In the genomic region with DNA sequence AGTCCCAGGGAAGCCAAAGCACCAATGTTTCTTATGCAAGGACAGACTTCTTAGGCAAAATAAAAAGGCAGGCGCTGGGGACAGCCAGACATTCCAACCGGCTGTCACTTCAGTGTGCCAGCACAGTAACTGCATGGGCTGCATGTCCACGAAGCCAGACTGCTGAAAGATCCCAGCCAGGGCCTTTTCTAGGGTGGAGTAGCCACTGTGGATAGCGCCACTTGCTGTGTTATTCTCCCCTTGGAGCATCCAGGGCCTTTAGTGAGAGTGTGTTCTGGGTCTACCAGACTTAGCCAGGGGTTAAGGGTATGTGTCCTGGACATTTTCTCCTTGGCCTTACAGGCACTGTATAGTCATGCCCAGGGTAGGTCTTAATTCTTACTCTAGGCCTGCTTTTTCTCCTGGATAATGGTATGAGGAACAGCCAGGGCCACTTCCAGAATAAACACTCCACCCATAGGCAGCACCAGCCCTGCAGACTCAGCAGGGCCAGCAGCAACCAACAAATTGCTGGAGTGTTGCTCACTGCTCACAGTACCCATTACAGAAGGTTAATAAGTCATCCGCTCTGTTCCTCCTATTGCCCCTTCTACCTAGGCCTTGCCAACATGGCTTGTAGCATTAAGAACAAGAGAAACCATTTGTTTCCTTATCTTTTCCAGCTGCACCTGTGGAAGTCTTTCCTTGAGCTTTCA, we compare ENCODE assay signal across 8 mouse cellular contexts. TPM values are rescaled to one million over a fixed set of nuclear protein-coding genes. Genes with fewer than 3 reads are reported as not detected.
DNase-seq lines count a peak whose midpoint lies in the region; ATAC-seq lines count a peak whose summit lies in the region.

No protein-coding gene starts in this region.

- H3K9me3 ChIP-seq in erythroblast, embryonic 14.5 days (ENCODE audit: control insufficient read depth, low read length): no peaks in the 10 kb centered on the region
- H3K9me3 ChIP-seq in forebrain, embryonic 15.5 days: no peaks in the 10 kb centered on the region
- no peaks in the 10 kb centered on the region for H3K9me3 ChIP-seq in kidney, embryonic 14.5 days (ENCODE audit: control insufficient read depth, low read length)
- no peaks in the 10 kb centered on the region for H3K9me3 ChIP-seq in midbrain, embryonic 10.5 days (replicated peaks)

- H3K4me3 ChIP-seq in erythroblast, embryonic 14.5 days (replicated peaks): peak overlapping the region; percentile 68
- H3K4me3 ChIP-seq in forebrain, embryonic 15.5 days: 0 out of 2 replicates have a peak overlapping the region, but pooled peaks have one; percentile 56
- H3K4me3 ChIP-seq in kidney, embryonic 14.5 days (ENCODE audit: low read length): no peak overlapping the region
- 0 out of 2 replicates have a peak overlapping the region, but pooled peaks have one; percentile 50 for H3K4me3 ChIP-seq in midbrain, embryonic 10.5 days

- peak overlapping the region; percentile 54; the same call in 1 of the 2 replicates for H3K4me2 ChIP-seq in forebrain, embryonic 15.5 days (replicated peaks)
- H3K4me2 ChIP-seq in kidney, embryonic 14.5 days (replicated peaks; ENCODE audit: low read depth, low read length): no peak overlapping the region

- DNase-seq in midbrain, embryonic 10.5 days (ENCODE audit: low spot score): no peak
- DNase-seq in urinary bladder, postnatal 4 days (ENCODE audit: low spot score in 2 of 2): no peak
- no peak for DNase-seq in cerebellum, postnatal 36 days
- no peak for DNase-seq in adrenal gland, postnatal 25 days

- peaks cover 43% of the 10 kb centered on the region for H3K4me1 ChIP-seq in erythroblast, embryonic 14.5 days (ENCODE audit: control insufficient read depth)
- H3K4me1 ChIP-seq in forebrain, embryonic 15.5 days: peaks cover 19% of the 10 kb centered on the region
- peaks cover 16% of the 10 kb centered on the region for H3K4me1 ChIP-seq in kidney, embryonic 14.5 days (ENCODE audit: control insufficient read depth, insufficient read depth, low read length)
- H3K4me1 ChIP-seq in midbrain, embryonic 10.5 days: peaks cover 33% of the 10 kb centered on the region

- peak overlapping the region; percentile 79 for H3K27ac ChIP-seq in forebrain, embryonic 15.5 days (replicated peaks)
- peak overlapping the region; percentile 91 for H3K27ac ChIP-seq in kidney, embryonic 14.5 days (ENCODE audit: low read depth, low read length)
- peak overlapping the region; percentile 90 for H3K27ac ChIP-seq in midbrain, embryonic 10.5 days (replicated peaks)

- 44% methylated on average over 5 of the region's 5 CpGs for WGBS in forebrain, embryonic 15.5 days
- 63% methylated on average over 5 of the region's 5 CpGs for WGBS in kidney, embryonic 14.5 days
- WGBS in midbrain, embryonic 10.5 days: 69% methylated on average over 5 of the region's 5 CpGs

- peaks cover 21% of the 10 kb centered on the region for H3K27me3 ChIP-seq in erythroblast, embryonic 14.5 days (ENCODE audit: control insufficient read depth)
- no peaks in the 10 kb centered on the region for H3K27me3 ChIP-seq in forebrain, embryonic 15.5 days
- H3K27me3 ChIP-seq in kidney, embryonic 14.5 days (ENCODE audit: control insufficient read depth, insufficient read depth, low read length): no peaks in the 10 kb centered on the region
- no peaks in the 10 kb centered on the region for H3K27me3 ChIP-seq in midbrain, embryonic 10.5 days (ENCODE audit: low read depth, poor library complexity, severe bottlenecking)

- ATAC-seq in erythroblast, adult 5-6 weeks (replicated peaks; ENCODE audit: low FRiP score, poor library complexity, severe bottlenecking): no peak
- ATAC-seq in forebrain, embryonic 15.5 days (replicated peaks): no peak
- no peak for ATAC-seq in kidney, embryonic 14.5 days (ENCODE audit: low FRiP score, low TSS enrichment)

- no peak overlapping the region for H3K9ac ChIP-seq in forebrain, embryonic 15.5 days (replicated peaks)
- H3K9ac ChIP-seq in kidney, embryonic 14.5 days (ENCODE audit: low read depth, low read length): no peak overlapping the region; the same call in 1 of the 2 replicates

- H3K36me3 ChIP-seq in erythroblast, embryonic 14.5 days (ENCODE audit: control insufficient read depth): no peaks in the 10 kb centered on the region
- H3K36me3 ChIP-seq in forebrain, embryonic 15.5 days: no peaks in the 10 kb centered on the region
- peaks cover 6% of the 10 kb centered on the region for H3K36me3 ChIP-seq in kidney, embryonic 14.5 days (ENCODE audit: control insufficient read depth, insufficient read depth, low read length)
- peaks cover 13% of the 10 kb centered on the region for H3K36me3 ChIP-seq in midbrain, embryonic 10.5 days

RNA-seq across cellular contexts. Expression of gene Glis2, which starts 6.8 kb away (rescaled TPM):
- 0.01 TPM in 1 of 2 replicates, not detected in the other for polyA plus RNA-seq in erythroblast, embryonic 14.5 days (2012)
- total RNA-seq in erythroblast, adult 5-6 weeks (2015; ENCODE audit: low replicate concordance): not detected in 2 replicates
- total RNA-seq in erythroblast, adult 5-6 weeks (2017; ENCODE audit: low replicate concordance): not detected in 2 replicates
- polyA plus RNA-seq in forebrain, embryonic 15.5 days (2015; fragmentation: Nextera tagmentation; extraction: Ambion mirVana): 11.0 and 14.6 TPM in 2 replicates
- 42.4 and 47.3 TPM in 2 replicates for polyA plus RNA-seq in kidney, embryonic 14.5 days (2014; fragmentation: Nextera tagmentation; extraction: Ambion mirVana)
- 23.0 and 23.6 TPM in 2 replicates for polyA plus RNA-seq in midbrain, embryonic 10.5 days (2016; fragmentation: Nextera tagmentation; extraction: Ambion mirVana)
- 17.1 and 23.0 TPM in 2 replicates for total RNA-seq in adrenal gland, postnatal 25 days (2021)

RNA-seq across cellular contexts. Expression of gene Tfap4, which starts 28.0 kb away (rescaled TPM):
- polyA plus RNA-seq in erythroblast, embryonic 14.5 days (2012): 1.0 and 1.3 TPM in 2 replicates
- total RNA-seq in erythroblast, adult 5-6 weeks (2015; ENCODE audit: low replicate concordance): 3.1 and 14.4 TPM in 2 replicates
- 4.6 and 5.9 TPM in 2 replicates for total RNA-seq in erythroblast, adult 5-6 weeks (2017; ENCODE audit: low replicate concordance)
- polyA plus RNA-seq in forebrain, embryonic 15.5 days (2015; fragmentation: Nextera tagmentation; extraction: Ambion mirVana): 14.3 and 15.2 TPM in 2 replicates
- polyA plus RNA-seq in kidney, embryonic 14.5 days (2014; fragmentation: Nextera tagmentation; extraction: Ambion mirVana): 24.5 and 25.7 TPM in 2 replicates
- 28.0 and 32.6 TPM in 2 replicates for polyA plus RNA-seq in midbrain, embryonic 10.5 days (2016; fragmentation: Nextera tagmentation; extraction: Ambion mirVana)
- 8.3 and 10.4 TPM in 2 replicates for total RNA-seq in adrenal gland, postnatal 25 days (2021)

RNA-seq across cellular contexts. Expression of gene Pam16, which starts 37.1 kb away (rescaled TPM):
- polyA plus RNA-seq in erythroblast, embryonic 14.5 days (2012): 15.1 and 16.3 TPM in 2 replicates
- total RNA-seq in erythroblast, adult 5-6 weeks (2015; ENCODE audit: low replicate concordance): 3.3 and 10.6 TPM in 2 replicates
- total RNA-seq in erythroblast, adult 5-6 weeks (2017; ENCODE audit: low replicate concordance): 7.9 and 11.6 TPM in 2 replicates
- 162 and 171 TPM in 2 replicates for polyA plus RNA-seq in forebrain, embryonic 15.5 days (2015; fragmentation: Nextera tagmentation; extraction: Ambion mirVana)
- polyA plus RNA-seq in kidney, embryonic 14.5 days (2014; fragmentation: Nextera tagmentation; extraction: Ambion mirVana): 102 and 116 TPM in 2 replicates
- 91.0 and 94.8 TPM in 2 replicates for polyA plus RNA-seq in midbrain, embryonic 10.5 days (2016; fragmentation: Nextera tagmentation; extraction: Ambion mirVana)
- 81.9 and 83.4 TPM in 2 replicates for total RNA-seq in adrenal gland, postnatal 25 days (2021)

RNA-seq across cellular contexts. Expression of gene Srl, which starts 46.0 kb away (rescaled TPM):
- not detected in 2 replicates for polyA plus RNA-seq in erythroblast, embryonic 14.5 days (2012)
- total RNA-seq in erythroblast, adult 5-6 weeks (2015; ENCODE audit: low replicate concordance): 1.0 and 1.3 TPM in 2 replicates
- total RNA-seq in erythroblast, adult 5-6 weeks (2017; ENCODE audit: low replicate concordance): 1.3 and 10.3 TPM in 2 replicates
- polyA plus RNA-seq in forebrain, embryonic 15.5 days (2015; fragmentation: Nextera tagmentation; extraction: Ambion mirVana): 40.1 and 40.2 TPM in 2 replicates
- 7.7 and 21.1 TPM in 2 replicates for polyA plus RNA-seq in kidney, embryonic 14.5 days (2014; fragmentation: Nextera tagmentation; extraction: Ambion mirVana)
- 21.0 and 22.1 TPM in 2 replicates for polyA plus RNA-seq in midbrain, embryonic 10.5 days (2016; fragmentation: Nextera tagmentation; extraction: Ambion mirVana)
- total RNA-seq in adrenal gland, postnatal 25 days (2021): 8.0 and 11.9 TPM in 2 replicates

RNA-seq across cellular contexts. Expression of gene Vasn, which starts 52.1 kb away (rescaled TPM):
- polyA plus RNA-seq in erythroblast, embryonic 14.5 days (2012): 0.01 and 0.19 TPM in 2 replicates
- not detected in 2 replicates for total RNA-seq in erythroblast, adult 5-6 weeks (2015; ENCODE audit: low replicate concordance)
- not detected in 2 replicates for total RNA-seq in erythroblast, adult 5-6 weeks (2017; ENCODE audit: low replicate concordance)
- 3.0 and 3.6 TPM in 2 replicates for polyA plus RNA-seq in forebrain, embryonic 15.5 days (2015; fragmentation: Nextera tagmentation; extraction: Ambion mirVana)
- 14.4 and 16.1 TPM in 2 replicates for polyA plus RNA-seq in kidney, embryonic 14.5 days (2014; fragmentation: Nextera tagmentation; extraction: Ambion mirVana)
- polyA plus RNA-seq in midbrain, embryonic 10.5 days (2016; fragmentation: Nextera tagmentation; extraction: Ambion mirVana): 9.0 and 10.6 TPM in 2 replicates
- 5.4 and 9.3 TPM in 2 replicates for total RNA-seq in adrenal gland, postnatal 25 days (2021)

Comparison
In these comparisons a context has a peak if more than half of its experiments do, and no peak if none do; other contexts are left out.
1. RNA of gene Glis2, which starts 6.8 kb away (polyA plus RNA-seq): 42.4 to 47.3 TPM in kidney, embryonic 14.5 days, 23.0 to 23.6 TPM in midbrain, embryonic 10.5 days and 11.0 to 14.6 TPM in forebrain, embryonic 15.5 days; 0.01 TPM in erythroblast, embryonic 14.5 days; every median in the first group is over 10 times any median in the second.
2. Peak in every context shown above with its lines, with median percentiles within 50 percentile points of each other: H3K27ac ChIP-seq.